Mouse (Mus musculus) kidney, embryonic 16.5 days (tissue): ENCODE measurements around the gene Galr2. TPM values are rescaled to one million over a fixed set of nuclear protein-coding genes. Genes with fewer than 3 reads are reported as not detected.
A peak's percentile ranks its signal among the peaks of the same experiment; 100 is the strongest.

Experiments
- ATAC-seq: fragments of 200-750 bp; cut with Nextera tagmentation; 2 replicates; pipeline ENCODE4 v1.8.0; 2017; ENCODE audit warnings: moderate TSS enrichment; ENCODE audit not compliant: low FRiP score, low TSS enrichment
- H3K27ac ChIP-seq: fragments of 300-500 bp; sonication (generic); 2 replicates; pipeline ENCODE4 v1.5.1; 2014; ENCODE audit warnings: low read length
- H3K27me3 ChIP-seq: fragments of 300-500 bp; sonication (generic); 2 replicates; pipeline ENCODE4 v1.6.1; 2014; ENCODE audit warnings: low read length, control low read depth, mixed read lengths; ENCODE audit not compliant: insufficient read depth
- H3K36me3 ChIP-seq: fragments of 300-500 bp; sonication (generic); 2 replicates; pipeline ENCODE4 v1.6.1; 2014; ENCODE audit warnings: low read length, control low read depth, mixed read lengths; ENCODE audit not compliant: insufficient read depth
- H3K4me1 ChIP-seq: fragments of 300-500 bp; sonication (generic); 2 replicates; pipeline ENCODE4 v1.6.1; 2014; ENCODE audit warnings: low read length, control low read depth, mixed read lengths; ENCODE audit not compliant: insufficient read depth
- H3K4me2 ChIP-seq: fragments of 300-500 bp; sonication (generic); replicated peaks from 2 replicates; pipeline ENCODE4 v1.6.1; 2014; ENCODE audit warnings: low read depth, low read length
- H3K4me3 ChIP-seq: fragments of 300-500 bp; sonication (generic); 2 replicates; pipeline ENCODE4 v1.5.1; 2014; ENCODE audit warnings: mild to moderate bottlenecking, low read length
- H3K9ac ChIP-seq: fragments of 300-500 bp; sonication (generic); replicated peaks from 2 replicates; pipeline ENCODE4 v1.6.1; 2014; ENCODE audit warnings: low read length
- H3K9me3 ChIP-seq: fragments of 300-500 bp; sonication (generic); 2 replicates; pipeline ENCODE4 v1.6.1; 2016; ENCODE audit warnings: low read length, control low read depth
- WGBS: fragments of 180-500 bp; shearing (Covaris S2); extraction: QIAGEN DNeasy Blood & Tissue Kit; methylation state at CpG from one replicate; pipeline ENCODE4 v1.1.7; 2014; 5-methylcytosine and 5-hydroxymethylcytosine counted together
- polyA plus RNA-seq: library from polyadenylated mRNA; unstranded; fragments of >200 nt; fragmentation: Nextera tagmentation; extraction: Ambion mirVana; gene quantifications from 2 replicates; pipeline ENCODE4 v1.2.1, GENCODE M21; 2015

Gene Galr2
- polyA plus RNA-seq = 0.14 and 0.19 TPM in 2 replicates

DNA sequence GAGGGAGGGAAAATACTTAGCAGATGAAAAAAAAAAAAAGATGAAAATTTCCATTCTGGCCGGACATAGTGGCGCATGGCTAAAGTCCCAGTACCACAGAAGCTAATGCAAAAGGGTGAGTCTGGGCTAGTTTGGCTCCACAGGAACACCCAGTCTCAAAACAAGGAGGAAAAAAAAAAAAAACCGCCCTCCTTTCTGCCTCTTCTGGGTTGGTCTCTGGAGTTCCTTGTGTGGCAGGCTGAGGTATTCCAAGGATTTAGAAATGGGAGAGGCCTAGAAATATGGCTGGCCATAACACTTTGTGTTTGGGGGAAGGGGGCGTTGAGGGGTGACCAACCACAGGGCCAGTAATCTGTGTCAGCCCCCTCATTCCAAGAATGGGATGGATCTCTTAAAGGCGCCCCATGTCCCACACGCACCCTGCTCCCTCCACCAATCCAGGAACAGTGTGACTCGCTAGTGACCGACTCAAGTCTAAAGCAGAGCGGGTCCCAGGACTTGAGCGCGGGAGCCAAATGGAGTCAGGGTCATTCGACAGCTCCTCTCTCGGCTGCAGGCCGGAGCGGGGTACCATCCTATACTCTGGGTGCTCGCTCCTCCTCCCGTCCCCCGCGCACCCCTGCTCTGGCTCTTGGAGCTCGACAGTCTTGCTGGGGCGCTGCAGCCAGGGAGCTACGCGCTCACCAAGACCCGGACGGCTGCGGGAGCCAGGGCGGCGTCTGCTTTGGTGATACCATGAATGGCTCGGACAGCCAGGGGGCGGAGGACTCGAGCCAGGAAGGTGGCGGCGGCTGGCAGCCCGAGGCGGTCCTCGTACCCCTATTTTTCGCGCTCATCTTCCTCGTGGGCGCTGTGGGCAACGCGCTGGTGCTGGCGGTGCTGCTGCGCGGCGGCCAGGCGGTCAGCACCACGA, at the start of gene Galr2:
TSS of gene Galr2 (plus strand) at position 189 of the 913 bp plus-strand sequence.
- H3K4me1 ChIP-seq = peaks cover 22% of the 10 kb centered on the region
- H3K4me3 ChIP-seq = peak within 1 kb of the TSS; percentile 28
- H3K4me2 ChIP-seq = peak within 1 kb of the TSS; percentile 51
- no peak for ATAC-seq
- H3K9me3 ChIP-seq = 0 out of 2 replicates have a peak, but pooled peaks cover 7% of the 10 kb centered on the region
- H3K27me3 ChIP-seq = peaks cover 59% of the 10 kb centered on the region
- H3K27ac ChIP-seq = no peak within 1 kb of the TSS
- 5% methylated on average over 48 of the region's 48 CpGs for WGBS
- peak within 1 kb of the TSS; percentile 37 for H3K9ac ChIP-seq
- no peaks in the 10 kb centered on the region for H3K36me3 ChIP-seq

GRCm38 (mm10) chr11:116232427-116232826, 48.3 kb upstream of the Galr2 start:
- Histone ChIP-seq H3K36me3 (no peaks in the 10 kb centered on the region), H3K9ac (peak overlapping the region; percentile 39), H3K4me3 (no peak overlapping the region), H3K27ac (no peak overlapping the region), H3K4me1 (0 out of 2 replicates have a peak, but pooled peaks cover 3% of the 10 kb centered on the region), H3K27me3 (peaks cover 7% of the 10 kb centered on the region; the same call in 1 of the 2 replicates), H3K9me3 (no peaks in the 10 kb centered on the region), H3K4me2 (peak overlapping the region; percentile 8)
- peak; percentile 1; the same call in 1 of the 2 replicates for ATAC-seq
- 28% methylated on average over 16 of the region's 17 CpGs for WGBS

DNA sequence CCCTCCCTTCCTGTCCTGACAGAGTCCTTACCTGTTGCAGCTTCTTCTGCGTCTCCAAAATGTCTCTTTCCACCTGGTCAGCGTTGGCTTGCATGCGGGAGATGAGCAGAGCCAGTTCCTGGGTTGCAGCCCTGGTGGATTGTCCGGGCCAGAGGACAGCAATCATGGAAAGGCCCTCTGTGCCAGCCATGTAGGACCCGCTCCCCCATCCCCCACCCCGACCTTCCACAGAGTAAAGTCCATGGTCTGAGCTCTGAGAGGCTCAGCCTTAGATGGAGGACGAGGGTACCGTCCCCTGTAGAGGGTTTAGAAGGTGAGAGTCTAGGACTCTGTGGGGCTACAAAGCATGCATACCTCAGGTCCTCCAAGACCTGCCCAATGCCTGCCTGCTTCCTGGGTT, 45.8 kb upstream of the Galr2 start:
- H3K27me3 ChIP-seq = peaks cover 12% of the 10 kb centered on the region
- 83% methylated on average over 8 of the region's 8 CpGs for WGBS

DNA sequence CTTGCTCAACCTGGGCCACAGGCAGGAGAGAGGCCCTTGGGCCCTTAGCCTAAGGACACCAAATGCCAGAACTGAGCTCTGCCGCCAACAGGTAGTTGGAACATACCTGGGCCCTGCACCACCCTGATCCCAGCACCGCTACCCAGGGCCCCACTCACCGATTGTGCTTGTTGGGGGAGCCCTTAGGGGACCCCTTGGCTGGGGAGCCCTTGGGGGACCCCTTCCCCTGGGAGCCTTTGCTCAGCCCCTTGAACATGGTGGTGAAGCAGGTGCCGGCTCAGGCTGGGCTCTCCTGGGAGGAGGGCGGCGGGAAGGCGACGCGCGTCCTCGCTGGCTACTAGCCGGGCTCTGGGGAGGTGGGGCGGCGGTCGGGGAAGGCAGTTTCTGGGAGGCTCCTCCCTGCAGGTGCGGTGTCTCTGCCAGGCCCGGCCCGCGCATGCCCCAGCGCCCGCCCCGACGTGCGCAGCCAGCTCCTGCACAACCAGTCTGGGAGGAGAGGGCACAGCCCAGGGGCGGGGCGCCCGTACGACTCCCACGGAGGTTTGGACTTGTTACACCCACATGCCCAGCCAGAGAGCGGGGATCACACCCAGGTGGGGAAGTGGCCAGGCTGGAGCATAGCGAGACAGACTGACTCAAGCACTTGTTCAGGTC, 42.9 kb upstream of the Galr2 start, which contains the start of gene Evpl:
TSS of gene Evpl (minus strand) at position 336 of the 654 bp plus-strand sequence.
- peaks cover 32% of the 10 kb centered on the region for H3K4me1 ChIP-seq
- peak; percentile 86 for ATAC-seq
- H3K4me2 ChIP-seq = peak within 1 kb of the TSS; percentile 61
- peaks cover 12% of the 10 kb centered on the region for H3K27me3 ChIP-seq
- no peaks in the 10 kb centered on the region for H3K9me3 ChIP-seq
- H3K4me3 ChIP-seq = peak within 1 kb of the TSS; percentile 40
- H3K36me3 ChIP-seq = no peaks in the 10 kb centered on the region
- H3K9ac ChIP-seq = peak within 1 kb of the TSS; percentile 60
- 8% methylated on average over 30 of the region's 31 CpGs for WGBS
- H3K27ac ChIP-seq = 0 out of 2 replicates have a peak within 1 kb of the TSS, but pooled peaks have one; percentile 0

More for the DNA sequence above, 45.8 kb upstream of the Galr2 start:
- Histone ChIP-seq H3K9ac (no peak overlapping the region), H3K4me1 (peaks cover 14% of the 10 kb centered on the region), H3K4me2 (no peak overlapping the region), H3K9me3 (no peaks in the 10 kb centered on the region), H3K36me3 (no peaks in the 10 kb centered on the region), H3K4me3 (no peak overlapping the region), H3K27ac (no peak overlapping the region)
- ATAC-seq = no peak

- Histone ChIP-seq H3K4me1 (peaks cover 35% of the 10 kb centered on the region), H3K27ac (no peak overlapping the region), H3K36me3 (peaks cover 14% of the 10 kb centered on the region), H3K27me3 (peaks cover 9% of the 10 kb centered on the region), H3K4me3 (no peak overlapping the region), H3K9ac (no peak overlapping the region), H3K4me2 (no peak overlapping the region), H3K9me3 (no peaks in the 10 kb centered on the region)
- 16% methylated on average over 7 of the region's 7 CpGs for WGBS
- ATAC-seq = no peak
Observed at GRCm38 (mm10) chr11:116239797-116240196, 40.9 kb upstream of the Galr2 start.

DNA sequence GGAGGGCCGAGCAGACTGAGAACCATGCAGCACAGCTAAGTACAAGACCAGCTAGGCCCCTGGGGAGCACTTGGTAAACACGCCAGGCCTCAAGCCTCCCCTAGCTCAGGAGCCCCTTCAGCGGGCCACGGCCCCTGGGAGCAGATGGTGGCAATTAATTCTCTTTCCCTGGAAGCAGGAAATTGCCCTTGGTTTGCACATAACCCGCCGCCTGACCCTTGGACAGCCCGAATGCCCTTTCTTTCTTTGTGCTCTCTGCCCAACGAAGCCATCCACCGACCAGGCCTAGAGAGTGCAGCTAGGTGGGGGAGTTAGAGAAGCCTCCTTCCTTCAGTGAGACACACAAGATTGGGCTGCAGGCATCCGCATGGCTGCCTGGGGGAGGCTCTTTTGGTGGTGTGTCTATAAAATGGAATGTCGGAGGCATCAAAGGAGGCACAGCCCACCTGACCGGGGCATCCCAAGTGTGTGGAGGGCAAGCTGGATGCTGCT, 38.9 kb upstream of the Galr2 start:
- ATAC-seq = peak; percentile 76
- Histone ChIP-seq H3K9ac (peak overlapping the region; percentile 26; the same call in 1 of the 2 replicates), H3K4me3 (no peak overlapping the region), H3K36me3 (peaks cover 33% of the 10 kb centered on the region), H3K4me2 (no peak overlapping the region), H3K4me1 (peaks cover 35% of the 10 kb centered on the region), H3K27me3 (peaks cover 9% of the 10 kb centered on the region), H3K9me3 (no peaks in the 10 kb centered on the region), H3K27ac (peak overlapping the region; percentile 85)
- WGBS = 15% methylated on average over 12 of the region's 12 CpGs

GRCm38 (mm10) chr11:116244580-116244979, 36.2 kb upstream of the Galr2 start:
- Histone ChIP-seq H3K36me3 (peaks cover 60% of the 10 kb centered on the region), H3K27me3 (no peaks in the 10 kb centered on the region), H3K4me3 (no peak overlapping the region), H3K9ac (no peak overlapping the region), H3K9me3 (no peaks in the 10 kb centered on the region), H3K4me1 (peaks cover 24% of the 10 kb centered on the region), H3K4me2 (no peak overlapping the region), H3K27ac (no peak overlapping the region)
- no peak for ATAC-seq
- WGBS = 61% methylated on average over 8 of the region's 8 CpGs

- H3K36me3 ChIP-seq = peaks cover 70% of the 10 kb centered on the region
- H3K27ac ChIP-seq = no peak overlapping the region
- no peak overlapping the region for H3K9ac ChIP-seq
- WGBS = 65% methylated on average over 6 of the region's 6 CpGs
- H3K4me2 ChIP-seq = no peak overlapping the region
- no peaks in the 10 kb centered on the region for H3K9me3 ChIP-seq
- H3K4me3 ChIP-seq = no peak overlapping the region
- no peaks in the 10 kb centered on the region for H3K27me3 ChIP-seq
- no peak for ATAC-seq
- H3K4me1 ChIP-seq = peaks cover 20% of the 10 kb centered on the region
Observed at GRCm38 (mm10) chr11:116245616-116246015, 35.1 kb upstream of the Galr2 start.

DNA sequence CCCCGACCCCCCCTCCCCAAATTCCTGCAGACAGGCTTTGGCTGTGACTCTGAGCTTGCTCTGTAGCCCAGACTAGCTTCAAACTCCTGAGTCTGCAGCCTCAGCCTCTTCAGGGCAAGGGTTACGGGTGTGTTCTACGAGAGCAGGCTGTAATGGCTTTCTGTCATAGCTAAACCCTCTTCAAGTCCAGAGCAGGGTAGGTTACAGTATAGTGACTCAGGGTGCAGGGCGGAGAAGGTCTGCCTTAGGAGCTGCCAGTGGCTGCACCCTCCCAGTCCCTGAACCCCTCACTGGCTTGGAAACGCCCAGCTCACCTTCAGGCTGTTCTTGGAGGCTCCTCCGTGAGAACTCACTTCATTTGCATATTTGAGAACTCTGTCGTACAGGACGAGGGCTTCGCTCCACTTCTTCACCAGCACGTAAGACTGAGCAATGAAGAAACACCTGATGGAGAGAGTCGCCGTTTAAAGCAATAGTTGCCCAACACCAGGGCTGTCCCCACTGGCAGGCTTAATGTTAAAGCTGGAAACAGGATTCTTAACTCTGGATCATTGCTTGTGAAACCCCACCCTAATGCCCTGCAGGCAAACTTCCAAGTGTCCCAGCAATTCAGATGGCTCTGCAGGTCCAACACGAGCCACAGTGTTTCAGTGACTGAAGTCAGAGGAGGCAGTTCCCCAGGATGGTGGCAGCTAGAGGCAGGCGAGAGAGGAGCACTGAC, 33.1 kb upstream of the Galr2 start:
- no peak for ATAC-seq

More for the DNA sequence above, 33.1 kb upstream of the Galr2 start:
- Histone ChIP-seq H3K4me1 (peaks cover 5% of the 10 kb centered on the region; the same call in 1 of the 2 replicates), H3K9ac (no peak overlapping the region), H3K27me3 (no peaks in the 10 kb centered on the region), H3K4me2 (no peak overlapping the region), H3K27ac (no peak overlapping the region), H3K9me3 (no peaks in the 10 kb centered on the region), H3K36me3 (peaks cover 90% of the 10 kb centered on the region), H3K4me3 (no peak overlapping the region)
- 71% methylated on average over 14 of the region's 14 CpGs for WGBS
